Comparison of ENCODE assay signal across 8 mouse cellular contexts in genomic region chr6:91684831-91685532, GRCm38 (mm10). TPM values are rescaled to one million over a fixed set of nuclear protein-coding genes. Genes with fewer than 3 reads are reported as not detected.
DNase-seq lines count a peak whose midpoint lies in the region; ATAC-seq and TF ChIP-seq lines count a peak whose summit lies in the region.

No protein-coding gene starts in this region.

- H3K9ac ChIP-seq in intestine, embryonic 14.5 days (ENCODE audit: low read length): peak overlapping the region; percentile 85
- peak overlapping the region; percentile 92 for H3K9ac ChIP-seq in liver, embryonic 15.5 days

- no peaks in the 10 kb centered on the region for H3K9me3 ChIP-seq in intestine, embryonic 14.5 days (ENCODE audit: control insufficient read depth, low read length)
- H3K9me3 ChIP-seq in liver, embryonic 15.5 days (replicated peaks): no peaks in the 10 kb centered on the region

- H3K4me1 ChIP-seq in testis, adult 2 months (ENCODE audit: control insufficient read depth, insufficient read depth, low read length): peaks cover 13% of the 10 kb centered on the region
- peaks cover 41% of the 10 kb centered on the region for H3K4me1 ChIP-seq in intestine, embryonic 14.5 days (replicated peaks; ENCODE audit: control insufficient read depth, insufficient read depth, low read length)
- peaks cover 66% of the 10 kb centered on the region for H3K4me1 ChIP-seq in liver, embryonic 15.5 days (replicated peaks)

- 7% methylated on average over 17 of the region's 17 CpGs for WGBS in intestine, embryonic 14.5 days
- WGBS in liver, embryonic 15.5 days (ENCODE audit: insufficient replicate concordance): 7% methylated on average over 17 of the region's 17 CpGs

- DNase-seq in testis, postnatal 14 days (ENCODE audit: low spot score): no peak
- peak; percentile 46 to 48 for DNase-seq in cerebellum, postnatal 36 days
- peak; percentile 80 for DNase-seq in gastrocnemius, postnatal 25 days
- DNase-seq in intestine, embryonic 14.5 days (ENCODE audit: low spot score): peak; percentile 67
- DNase-seq in naive thymus-derived CD4-positive, alpha-beta T cell, adult 2 months (ENCODE audit: low read depth): peak; percentile 22

- peak overlapping the region; percentile 87 for H3K4me2 ChIP-seq in intestine, embryonic 14.5 days (ENCODE audit: low read length)
- H3K4me2 ChIP-seq in liver, embryonic 15.5 days: peak overlapping the region; percentile 99

- no peaks in the 10 kb centered on the region for H3K36me3 ChIP-seq in testis, adult 2 months (ENCODE audit: control insufficient read depth, insufficient read depth, low read length)
- no peaks in the 10 kb centered on the region for H3K36me3 ChIP-seq in intestine, embryonic 14.5 days (ENCODE audit: control insufficient read depth, insufficient read depth, low read length)
- H3K36me3 ChIP-seq in liver, embryonic 15.5 days (replicated peaks): no peaks in the 10 kb centered on the region

- H3K4me3 ChIP-seq in testis, adult 2 months (ENCODE audit: control insufficient read depth, low read depth, low read length): peak overlapping the region; percentile 80
- peak overlapping the region; percentile 92 for H3K4me3 ChIP-seq in intestine, embryonic 14.5 days (ENCODE audit: low read depth, low read length)
- H3K4me3 ChIP-seq in liver, embryonic 15.5 days (replicated peaks): peak overlapping the region; percentile 83

- no peak; the same call in 1 of the 2 replicates for TF ChIP-seq POLR2A in testis, adult 2 months (IDR thresholded peaks at IDR 0.05; ENCODE audit: control insufficient read depth, low read depth, low read length)

- ATAC-seq in intestine, embryonic 14.5 days (replicated peaks; ENCODE audit: low FRiP score, low TSS enrichment, low read depth): no peak
- ATAC-seq in liver, embryonic 15.5 days (ENCODE audit: insufficient read depth): no peak; the same call in 1 of the 2 replicates
- ATAC-seq in erythroid progenitor cell, adult 5-6 weeks (replicated peaks; ENCODE audit: low FRiP score, poor library complexity, severe bottlenecking): no peak

- H3K27ac ChIP-seq in testis, adult 2 months (ENCODE audit: control insufficient read depth, insufficient read depth, low read depth, low read length): no peak overlapping the region
- H3K27ac ChIP-seq in intestine, embryonic 14.5 days (ENCODE audit: low read depth): peak overlapping the region; percentile 87
- peak overlapping the region; percentile 90 for H3K27ac ChIP-seq in liver, embryonic 15.5 days (replicated peaks)

- no peaks in the 10 kb centered on the region for H3K27me3 ChIP-seq in testis, adult 2 months (ENCODE audit: control insufficient read depth, insufficient read depth, low read length)
- H3K27me3 ChIP-seq in intestine, embryonic 14.5 days (replicated peaks; ENCODE audit: control insufficient read depth, insufficient read depth, low read length): no peaks in the 10 kb centered on the region
- no peaks in the 10 kb centered on the region for H3K27me3 ChIP-seq in liver, embryonic 15.5 days

- no peak for TF ChIP-seq CTCF in testis, adult 2 months (IDR thresholded peaks at IDR 0.05; ENCODE audit: control insufficient read depth, insufficient read depth, insufficient replicate concordance, low read depth, low read length)

RNA-seq across cellular contexts. Expression of gene Slc6a6, which starts 1.1 kb away (rescaled TPM):
- polyA plus RNA-seq in testis, adult 2 months (2012; rRNA removed): 108 and 114 TPM in 2 replicates
- total RNA-seq in gastrocnemius, postnatal 25 days (2021): 10 to 100 TPM; 52.1 to 57.8 TPM
- polyA plus RNA-seq in intestine, embryonic 14.5 days (2014; fragmentation: Nextera tagmentation; extraction: Ambion mirVana): 69.0 and 74.0 TPM in 2 replicates
- polyA plus RNA-seq in liver, embryonic 15.5 days (2015; fragmentation: Nextera tagmentation; extraction: Ambion mirVana): 19.5 and 20.1 TPM in 2 replicates
- 25.6 and 25.9 TPM in 2 replicates for total RNA-seq in erythroid progenitor cell, adult 5-6 weeks (2015; ENCODE audit: low replicate concordance)
- 9.8 and 10.9 TPM in 2 replicates for total RNA-seq in erythroid progenitor cell, adult 5-6 weeks (2017; ENCODE audit: low replicate concordance)
